Mouse (Mus musculus) thymus, postnatal 14 days (tissue): ENCODE data around the gene Svep1.

Experiments used
- DNase-seq: peaks from one replicate; pipeline ENCODE4 v3.0.0; 2021

Gene Svep1

DNA sequence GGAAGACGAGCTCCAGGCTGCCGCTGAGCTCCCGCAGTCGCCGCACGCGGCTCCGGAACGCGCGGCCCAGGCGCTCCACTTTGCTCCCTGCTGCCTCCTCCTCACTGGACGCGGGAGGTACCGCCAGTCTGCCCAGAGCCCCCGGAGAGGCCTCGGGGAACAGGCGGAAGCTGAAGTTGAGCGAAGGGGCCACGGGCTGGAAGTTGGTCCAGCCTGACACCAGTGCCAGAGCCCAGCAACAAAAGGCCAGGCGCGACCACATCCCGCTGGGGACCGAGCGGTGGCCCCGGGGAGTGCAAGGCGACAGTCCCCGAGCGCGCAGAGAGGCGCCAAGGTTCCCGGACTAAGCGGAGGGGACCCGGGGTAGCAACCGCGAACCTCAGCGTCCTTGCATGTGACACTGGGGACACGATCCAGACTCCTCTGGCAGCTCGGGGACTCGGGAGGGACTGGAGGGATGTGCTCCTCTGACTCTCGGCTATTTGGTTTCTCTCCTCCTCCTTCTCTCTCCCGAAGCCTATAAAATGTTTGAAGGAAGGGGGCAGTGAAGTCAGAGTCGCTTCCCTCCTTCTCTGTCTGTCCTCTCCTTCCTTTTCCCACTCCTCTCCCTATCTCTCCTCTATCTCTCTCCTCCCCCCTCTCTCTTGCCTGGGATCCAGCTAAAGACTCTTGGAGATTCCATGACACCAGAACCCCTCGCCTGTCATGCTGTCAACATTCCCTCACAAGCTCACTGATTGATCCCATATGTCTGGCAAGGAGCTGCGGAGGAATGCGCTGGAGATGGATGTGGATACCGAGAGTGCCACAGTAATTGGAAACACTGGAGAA lies at the start of gene Svep1:
TSS of gene Svep1 (minus strand) at position 745 of the 831 bp plus-strand sequence.
- peak; percentile 3 for DNase-seq

GRCm38 (mm10) chr4:58253410-58253809 lies 46.8 kb upstream of the Svep1 start:
- peak; percentile 25 for DNase-seq

- DNase-seq = peak; percentile 18
These were observed 45.7 kb upstream of the Svep1 start for GRCm38 (mm10) chr4:58252381-58252780.

DNA sequence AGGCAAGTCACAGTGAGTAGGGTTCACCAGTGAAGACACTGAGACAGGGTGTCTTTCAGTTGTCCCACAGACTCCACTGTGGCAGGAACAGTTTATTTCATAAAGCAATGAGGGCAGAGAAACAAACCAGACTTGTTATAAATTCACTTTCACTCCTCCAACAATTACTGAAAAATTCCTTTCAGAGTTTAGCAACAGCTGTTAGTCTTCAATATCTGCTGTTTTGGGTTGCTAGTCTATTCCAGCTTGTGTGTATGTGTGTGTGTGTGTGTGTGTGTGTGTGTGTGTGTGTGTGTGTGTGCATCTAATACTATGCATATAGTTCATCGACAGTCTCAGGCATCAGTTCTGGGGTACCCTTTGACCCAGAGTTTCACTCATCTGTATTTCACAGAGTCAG lies 38.9 kb upstream of the Svep1 start:
- DNase-seq = no peak

GRCm38 (mm10) chr4:58240416-58240815 lies 33.8 kb upstream of the Svep1 start:
- no peak for DNase-seq

GRCm38 (mm10) chr4:58235828-58236227 lies 29.2 kb upstream of the Svep1 start:
- DNase-seq = no peak

DNA sequence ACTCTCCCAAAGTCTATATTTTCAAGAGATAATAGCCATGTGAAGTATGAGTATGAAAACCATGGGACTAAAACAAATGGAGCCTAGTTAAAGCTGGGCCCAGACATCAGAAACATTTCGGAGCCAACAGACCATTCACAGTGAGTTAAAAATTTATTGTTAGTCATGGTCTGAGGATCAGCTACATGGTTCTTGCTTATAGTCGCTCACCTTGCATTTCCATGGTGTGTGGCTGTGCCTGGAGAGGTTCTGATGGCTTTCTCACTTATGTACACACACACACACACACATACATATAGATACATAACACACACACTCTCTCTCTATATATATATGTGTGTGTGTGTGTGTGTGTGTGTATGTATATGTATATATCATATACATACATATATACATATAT lies 16.8 kb upstream of the Svep1 start:
- no peak for DNase-seq

DNA sequence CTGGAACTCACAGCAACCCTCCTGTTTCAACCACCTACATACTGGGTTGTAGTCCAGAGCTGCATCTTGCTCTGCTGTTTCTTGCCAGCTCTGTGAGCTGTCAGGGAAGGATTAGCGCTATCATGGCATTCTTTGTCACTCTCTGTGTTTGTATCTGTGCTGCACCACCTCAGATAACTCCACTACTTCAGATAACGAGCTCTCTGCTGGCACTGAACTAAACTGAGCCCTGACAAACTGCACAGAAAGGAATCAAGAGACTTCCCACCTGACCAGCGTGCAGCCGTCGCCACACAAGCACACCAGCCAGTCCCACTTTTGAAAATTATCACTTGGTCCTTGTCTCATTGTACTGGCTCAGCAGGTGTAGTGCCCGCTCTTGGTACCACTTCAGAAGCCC lies 4.7 kb upstream of the Svep1 start:
- DNase-seq = no peak

- DNase-seq = no peak
These were observed 4.0 kb upstream of the Svep1 start for GRCm38 (mm10) chr4:58210557-58211090.

- no peak for DNase-seq
These were observed 927 bp downstream of the Svep1 start for GRCm38 (mm10) chr4:58205750-58206114.

DNA sequence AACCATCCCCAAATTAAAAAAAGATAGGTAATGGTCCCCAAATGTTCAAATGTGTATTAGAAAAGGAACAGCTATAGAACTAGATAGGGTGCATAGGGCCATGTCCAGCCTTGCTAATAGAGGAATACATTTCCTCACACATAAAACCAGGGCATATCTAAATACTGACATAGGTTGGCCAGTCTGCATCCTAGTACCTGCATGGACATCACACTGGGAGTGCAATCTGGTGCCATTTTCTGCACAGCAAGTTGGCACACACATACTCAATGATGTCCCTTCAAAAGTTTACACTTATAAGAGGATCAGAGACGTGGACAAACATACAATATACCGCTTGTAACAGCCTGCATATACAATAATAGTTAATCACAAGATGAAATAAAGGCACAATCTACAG lies 5.0 kb downstream of the Svep1 start:
- no peak for DNase-seq

DNA sequence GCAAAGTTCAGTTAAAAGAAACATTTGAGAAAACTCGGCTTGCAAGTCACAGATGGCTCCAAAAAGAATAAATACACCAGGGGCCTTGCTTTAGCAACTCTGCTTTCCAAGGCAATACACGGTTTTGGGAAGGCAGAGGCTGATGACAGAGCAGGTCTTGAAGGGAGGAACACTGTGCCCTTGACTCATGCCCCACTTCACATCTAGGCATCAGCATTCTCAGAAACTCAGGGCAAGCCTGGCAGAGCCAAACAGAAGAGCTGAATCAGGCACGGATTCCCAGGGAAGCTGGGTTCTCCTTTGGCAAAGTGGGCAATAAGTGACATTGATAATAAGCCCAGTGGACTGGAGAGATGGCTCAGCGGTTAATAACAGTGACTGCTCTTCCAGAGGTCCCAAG lies 5.8 kb downstream of the Svep1 start:
- DNase-seq = no peak

- DNase-seq = no peak
These were observed 9.4 kb downstream of the Svep1 start for GRCm38 (mm10) chr4:58197230-58197629.

- DNase-seq = no peak
These were observed 9.9 kb downstream of the Svep1 start for GRCm38 (mm10) chr4:58196795-58197194.

DNA sequence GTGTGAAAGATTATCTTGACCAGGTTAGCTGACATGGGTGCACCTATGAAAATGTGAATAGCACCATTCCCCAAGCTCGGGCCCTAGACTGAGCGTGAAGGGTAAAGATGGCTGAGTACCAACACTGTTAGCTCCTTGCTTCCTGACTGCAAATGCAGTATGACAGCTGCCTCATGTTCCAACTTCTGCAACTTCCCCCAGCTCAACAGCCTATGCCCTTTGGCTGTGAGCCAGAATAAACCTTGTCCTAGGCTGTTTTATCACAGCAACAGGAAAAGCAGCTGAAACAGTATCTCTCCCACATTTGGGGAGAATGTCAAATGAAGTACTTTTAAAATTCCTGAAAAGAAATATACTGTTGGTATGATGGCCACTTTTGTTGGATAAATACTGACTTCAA lies 10.7 kb downstream of the Svep1 start:
- no peak for DNase-seq

DNA sequence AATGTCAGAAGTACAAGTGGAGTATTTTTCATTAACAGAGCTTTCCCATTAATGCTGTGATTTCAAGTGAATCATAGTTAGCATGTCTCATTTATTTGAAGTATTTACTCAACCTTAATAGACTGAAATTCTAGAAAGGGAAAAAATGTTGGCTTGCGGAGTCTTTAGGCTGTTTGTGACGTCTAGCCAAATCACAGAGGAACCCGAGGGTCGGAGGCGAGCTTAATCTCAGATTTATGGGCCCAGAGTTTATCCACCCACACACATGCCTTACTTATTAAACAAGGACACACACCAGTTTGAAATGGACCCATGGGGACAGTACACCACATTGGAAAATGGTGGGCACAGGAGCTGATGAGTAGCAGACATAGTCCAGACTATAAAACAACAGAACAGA lies 17.4 kb downstream of the Svep1 start:
- DNase-seq = no peak

- DNase-seq = no peak
These were observed 21.3 kb downstream of the Svep1 start for GRCm38 (mm10) chr4:58185401-58185800.

GRCm38 (mm10) chr4:58184681-58185341 lies 21.8 kb downstream of the Svep1 start:
- no peak for DNase-seq

- DNase-seq = no peak
These were observed 22.8 kb downstream of the Svep1 start for GRCm38 (mm10) chr4:58183897-58184296.

GRCm38 (mm10) chr4:58178489-58178888 lies 28.2 kb downstream of the Svep1 start:
- no peak for DNase-seq

- DNase-seq = no peak
These were observed 29.4 kb downstream of the Svep1 start for GRCm38 (mm10) chr4:58177256-58177655.

- no peak for DNase-seq
These were observed 32.1 kb downstream of the Svep1 start for GRCm38 (mm10) chr4:58174435-58174987.

- DNase-seq = no peak
These were observed 33.3 kb downstream of the Svep1 start for GRCm38 (mm10) chr4:58173401-58173800.

- DNase-seq = no peak
These were observed 36.2 kb downstream of the Svep1 start for GRCm38 (mm10) chr4:58170430-58170829.
